10 mouse cellular contexts compared by ENCODE assay signal in the genomic region with DNA sequence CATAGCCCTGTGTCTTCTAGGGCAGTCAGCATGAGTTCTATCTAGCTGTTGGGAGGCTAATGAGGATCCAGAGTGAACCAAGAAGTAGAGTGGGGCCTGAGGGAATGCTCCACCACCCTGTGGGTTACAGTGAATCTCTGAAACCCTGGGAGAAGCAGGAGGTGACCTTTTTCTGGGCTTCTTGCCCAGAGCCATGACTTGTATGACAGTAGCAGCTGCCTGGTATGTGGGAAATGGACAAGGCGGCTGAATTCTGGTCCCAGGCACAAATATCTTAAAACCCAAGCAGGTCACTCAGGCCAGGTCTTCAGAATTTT. TPM values are rescaled to one million over a fixed set of nuclear protein-coding genes. Genes with fewer than 3 reads are reported as not detected.
DNase-seq lines count a peak whose midpoint lies in the region; ATAC-seq and TF ChIP-seq lines count a peak whose summit lies in the region.
"Had no signal": no experiment of that assay in that cellular context is flagged by ENCODE, and none has a peak within 500 bp of the region (broad histone marks: within the 10 kb centered on the region; RNA-seq: fewer than 3 reads in every experiment).

No protein-coding gene starts in this region.

- H3K36me3 ChIP-seq in midbrain, embryonic 16.5 days (ENCODE audit: control insufficient read depth, insufficient read depth, low read length), result no peaks in the 10 kb centered on the region
- no peaks in the 10 kb centered on the region for H3K36me3 ChIP-seq in midbrain, embryonic 14.5 days (ENCODE audit: control insufficient read depth, insufficient read depth, low read length)
- no peaks in the 10 kb centered on the region for H3K36me3 ChIP-seq in embryonic facial prominence, embryonic 13.5 days
- no peaks in the 10 kb centered on the region for H3K36me3 ChIP-seq in intestine, embryonic 15.5 days
- H3K36me3 ChIP-seq in myocyte (ENCODE audit: control insufficient read depth, insufficient read depth), result no peaks in the 10 kb centered on the region
- H3K36me3 ChIP-seq: embryonic facial prominence, embryonic 15.5 days had no signal

- no peak for TF ChIP-seq POLR2A in myocyte (IDR thresholded peaks at IDR 0.05; ENCODE audit: insufficient read length, low read depth)

- WGBS in midbrain, embryonic 16.5 days, result 75% methylated on average over 1 of the region's 1 CpGs
- 95% methylated on average over 1 of the region's 1 CpGs for WGBS in midbrain, embryonic 14.5 days
- WGBS in embryonic facial prominence, embryonic 13.5 days, result 85% methylated on average over 1 of the region's 1 CpGs
- WGBS in intestine, embryonic 15.5 days, result 67% methylated on average over 1 of the region's 1 CpGs

- H3K9me3 ChIP-seq in midbrain, embryonic 16.5 days (replicated peaks; ENCODE audit: control insufficient read depth, low read length, poor library complexity, severe bottlenecking), result no peaks in the 10 kb centered on the region
- H3K9me3 ChIP-seq in midbrain, embryonic 14.5 days (ENCODE audit: control insufficient read depth, low read length), result no peaks in the 10 kb centered on the region
- H3K9me3 ChIP-seq in embryonic facial prominence, embryonic 13.5 days, result no peaks in the 10 kb centered on the region
- no peaks in the 10 kb centered on the region for H3K9me3 ChIP-seq in intestine, embryonic 15.5 days
- H3K9me3 ChIP-seq: embryonic facial prominence, embryonic 15.5 days had no signal

- H3K27ac ChIP-seq in midbrain, embryonic 16.5 days (ENCODE audit: low read length), result no peak overlapping the region
- no peak overlapping the region for H3K27ac ChIP-seq in midbrain, embryonic 14.5 days (replicated peaks; ENCODE audit: low read depth, low read length)
- no peak overlapping the region for H3K27ac ChIP-seq in embryonic facial prominence, embryonic 13.5 days
- H3K27ac ChIP-seq in intestine, embryonic 15.5 days, result no peak overlapping the region
- H3K27ac ChIP-seq: embryonic facial prominence, embryonic 15.5 days had no signal

- no peak for DNase-seq in midbrain, embryonic 14.5 days
- DNase-seq in cerebellum, adult 18-20 months, result no peak
- DNase-seq in retina, postnatal 1 day, result no peak
- DNase-seq: thymus, postnatal 4 days had no signal

- H3K79me2 ChIP-seq in myocyte (ENCODE audit: control insufficient read depth, insufficient read depth), result no peaks in the 10 kb centered on the region

- peaks cover 11% of the 10 kb centered on the region for H3K27me3 ChIP-seq in midbrain, embryonic 16.5 days (ENCODE audit: control insufficient read depth, insufficient read depth, low read depth, low read length)
- peaks cover 13% of the 10 kb centered on the region; the same call in 1 of the 2 replicates for H3K27me3 ChIP-seq in midbrain, embryonic 14.5 days (ENCODE audit: control insufficient read depth, insufficient read depth, low read length)
- H3K27me3 ChIP-seq in embryonic facial prominence, embryonic 13.5 days, result peaks cover 56% of the 10 kb centered on the region
- H3K27me3 ChIP-seq in intestine, embryonic 15.5 days (replicated peaks), result peaks cover 13% of the 10 kb centered on the region
- no peaks in the 10 kb centered on the region for H3K27me3 ChIP-seq in myocyte (ENCODE audit: control insufficient read depth, insufficient read depth, insufficient read length)

- no peak overlapping the region for H3K9ac ChIP-seq in midbrain, embryonic 16.5 days (ENCODE audit: low read depth, low read length)
- no peak overlapping the region for H3K9ac ChIP-seq in midbrain, embryonic 14.5 days (replicated peaks; ENCODE audit: low read length)
- H3K9ac ChIP-seq in embryonic facial prominence, embryonic 13.5 days, result no peak overlapping the region
- no peak overlapping the region for H3K9ac ChIP-seq in intestine, embryonic 15.5 days
- H3K9ac ChIP-seq: embryonic facial prominence, embryonic 15.5 days had no signal

- H3K4me3 ChIP-seq in midbrain, embryonic 16.5 days (ENCODE audit: low read depth, low read length), result no peak overlapping the region
- H3K4me3 ChIP-seq in midbrain, embryonic 14.5 days (replicated peaks; ENCODE audit: low read depth, low read length), result no peak overlapping the region
- no peak overlapping the region for H3K4me3 ChIP-seq in embryonic facial prominence, embryonic 13.5 days
- H3K4me3 ChIP-seq in intestine, embryonic 15.5 days (replicated peaks), result no peak overlapping the region
- no peak overlapping the region for H3K4me3 ChIP-seq in myocyte
- H3K4me3 ChIP-seq: embryonic facial prominence, embryonic 15.5 days had no signal

- no peak for ATAC-seq in midbrain, embryonic 16.5 days
- ATAC-seq in midbrain, embryonic 14.5 days (ENCODE audit: low FRiP score, low TSS enrichment), result no peak
- no peak for ATAC-seq in embryonic facial prominence, embryonic 13.5 days (ENCODE audit: insufficient number of reproducible peaks, insufficient read depth, low FRiP score, low TSS enrichment, low read depth)
- ATAC-seq in intestine, embryonic 15.5 days, result no peak
- no peak for ATAC-seq in activated CD4-positive, CD25-positive, alpha-beta regulatory T cell, adult 4 months

- no peak overlapping the region for H3ac ChIP-seq in myocyte (ENCODE audit: control insufficient read depth, insufficient read length)

- H3K4me1 ChIP-seq in midbrain, embryonic 16.5 days (ENCODE audit: control insufficient read depth, insufficient read depth, low read length), result peaks cover 5% of the 10 kb centered on the region; the same call in 1 of the 2 replicates
- no peaks in the 10 kb centered on the region for H3K4me1 ChIP-seq in midbrain, embryonic 14.5 days (ENCODE audit: control insufficient read depth, insufficient read depth, low read length)
- H3K4me1 ChIP-seq in embryonic facial prominence, embryonic 13.5 days, result peaks cover 10% of the 10 kb centered on the region
- peaks cover 33% of the 10 kb centered on the region for H3K4me1 ChIP-seq in intestine, embryonic 15.5 days (replicated peaks)

- peak overlapping the region; percentile 17; the same call in 1 of the 2 replicates for H3K4me2 ChIP-seq in midbrain, embryonic 16.5 days (ENCODE audit: low read length)
- no peak overlapping the region for H3K4me2 ChIP-seq in midbrain, embryonic 14.5 days (ENCODE audit: low read length)
- H3K4me2 ChIP-seq in embryonic facial prominence, embryonic 13.5 days, result 0 out of 2 replicates have a peak overlapping the region, but pooled peaks have one; percentile 92
- H3K4me2 ChIP-seq in intestine, embryonic 15.5 days (replicated peaks), result peak overlapping the region; percentile 97
- H3K4me2 ChIP-seq in myocyte (ENCODE audit: low read depth), result peak overlapping the region; percentile 73
- H3K4me2 ChIP-seq: embryonic facial prominence, embryonic 15.5 days had no signal

TF ChIP-seq in myocyte, 11 proteins besides CTCF, POLR2A, EP300 and RAD21:
- peak; percentile 92 to 95 (median 93) for TF ChIP-seq MYOD1 (IDR thresholded peaks at IDR 0.05; ENCODE audit: control insufficient read depth in 1 of 3, insufficient read length in 2 of 3, low read depth in 2 of 3)
- peak; percentile 47 for TF ChIP-seq TCF12 (IDR thresholded peaks at IDR 0.05; ENCODE audit: insufficient read depth, poor library complexity, severe bottlenecking)
- TF ChIP-seq USF1 (IDR thresholded peaks at IDR 0.05; ENCODE audit: low read depth), result no peak

RNA-seq across cellular contexts. Expression of gene Sstr4, which starts 2.6 kb away (rescaled TPM):
- polyA plus RNA-seq in midbrain, embryonic 16.5 days (2015; fragmentation: Nextera tagmentation; extraction: Ambion mirVana), result 4.3 and 4.4 TPM in 2 replicates
- 1.4 and 2.6 TPM in 2 replicates for polyA plus RNA-seq in midbrain, embryonic 14.5 days (2014; fragmentation: Nextera tagmentation; extraction: Ambion mirVana)
- polyA plus RNA-seq in embryonic facial prominence, embryonic 13.5 days (2015; fragmentation: Nextera tagmentation; extraction: Ambion mirVana), result 2.0 and 2.3 TPM in 2 replicates
- 2.2 and 2.4 TPM in 2 replicates for polyA plus RNA-seq in intestine, embryonic 15.5 days (2015; fragmentation: Nextera tagmentation; extraction: Ambion mirVana)
- not detected for polyA plus RNA-seq in myocyte (2012; fragmentation: generic; extraction: Trizol)
- not detected for polyA plus RNA-seq in activated CD4-positive, CD25-positive, alpha-beta regulatory T cell, adult 4 months (2017; shearing (Covaris generic))

RNA-seq across cellular contexts. Expression of gene Thbd, which starts 10.2 kb away (rescaled TPM):
- polyA plus RNA-seq in midbrain, embryonic 16.5 days (2015; fragmentation: Nextera tagmentation; extraction: Ambion mirVana), result 8.2 and 10.0 TPM in 2 replicates
- 1.0 and 5.4 TPM in 2 replicates for polyA plus RNA-seq in midbrain, embryonic 14.5 days (2014; fragmentation: Nextera tagmentation; extraction: Ambion mirVana)
- polyA plus RNA-seq in embryonic facial prominence, embryonic 13.5 days (2015; fragmentation: Nextera tagmentation; extraction: Ambion mirVana), result 8.5 and 9.9 TPM in 2 replicates
- 46.1 and 47.0 TPM in 2 replicates for polyA plus RNA-seq in intestine, embryonic 15.5 days (2015; fragmentation: Nextera tagmentation; extraction: Ambion mirVana)
- polyA plus RNA-seq in myocyte (2012; fragmentation: generic; extraction: Trizol), result 4.1 TPM
- under 1 TPM; 0.26 to 0.32 TPM for polyA plus RNA-seq in activated CD4-positive, CD25-positive, alpha-beta regulatory T cell, adult 4 months (2017; shearing (Covaris generic))

RNA-seq across cellular contexts. Expression of gene Cd93, which starts 45.6 kb away (rescaled TPM):
- polyA plus RNA-seq in midbrain, embryonic 16.5 days (2015; fragmentation: Nextera tagmentation; extraction: Ambion mirVana), result 7.2 and 7.4 TPM in 2 replicates
- polyA plus RNA-seq in midbrain, embryonic 14.5 days (2014; fragmentation: Nextera tagmentation; extraction: Ambion mirVana), result 5.1 and 8.8 TPM in 2 replicates
- 8.0 and 9.7 TPM in 2 replicates for polyA plus RNA-seq in embryonic facial prominence, embryonic 13.5 days (2015; fragmentation: Nextera tagmentation; extraction: Ambion mirVana)
- 9.5 and 10.3 TPM in 2 replicates for polyA plus RNA-seq in intestine, embryonic 15.5 days (2015; fragmentation: Nextera tagmentation; extraction: Ambion mirVana)
- polyA plus RNA-seq in myocyte (2012; fragmentation: generic; extraction: Trizol), result 0.12 TPM
- polyA plus RNA-seq in activated CD4-positive, CD25-positive, alpha-beta regulatory T cell, adult 4 months (2017; shearing (Covaris generic)), result under 1 TPM in 1 of 2 experiments, not detected in 1; 0.08 TPM
